Mouse (Mus musculus): Measurements from ENCODE around the gene Uvrag. TPM values are rescaled to one million over a fixed set of nuclear protein-coding genes. Genes with fewer than 3 reads are reported as not detected.

Gene Uvrag
- total RNA-seq, 2 experiments from 2014 or later, result 28.2 to 28.3 TPM

- intact Hi-C loops (cut with DNase I), result loop anchor here (1.0 to 2.0 kb wide), 2 partner anchors 95 to 236 kb away; no protein-coding TSS in a partner anchor
- peak; percentile 67 to 68 for DNase-seq
Measured at GRCm38 (mm10) chr7:98838729-98839141, 302.2 kb downstream of the Uvrag start.

GRCm38 (mm10) chr7:98837901-98838300, 303.0 kb downstream of the Uvrag start:
- intact Hi-C loops (cut with DNase I), result loop anchor here (1.0 to 2.0 kb wide), 3 partner anchors 59 to 237 kb away; no protein-coding TSS in a partner anchor
- DNase-seq, result peak; percentile 87 to 92

GRCm38 (mm10) chr7:98836646-98837045, 304.3 kb downstream of the Uvrag start:
- DNase-seq, result peak; percentile 80 to 89
- intact Hi-C loops (cut with DNase I), result loop anchor here (2.0 kb wide), 1 partner anchor 58 kb away; no protein-coding TSS in a partner anchor

- intact Hi-C loops (cut with DNase I), result loop anchor here (2.0 kb wide), 1 partner anchor 57 kb away; no protein-coding TSS in a partner anchor
- DNase-seq, result peak; percentile 27 to 37
Measured at GRCm38 (mm10) chr7:98835519-98836441, 305.2 kb downstream of the Uvrag start.

Other genes with a start within 250 kb of the Uvrag start
- gene Dgat2, start 41.6 kb upstream of the Uvrag start, total RNA-seq (2021), result 100 to 1,000 TPM; 256 to 300 TPM
- not detected for gene Mogat2, start 97.5 kb upstream of the Uvrag start, total RNA-seq (2021)
- gene Map6, start 126.3 kb upstream of the Uvrag start, total RNA-seq (2021), result 1 to 10 TPM; 3.0 to 4.3 TPM
- 100 to 1,000 TPM; 387 to 469 TPM for gene Serpinh1, start 212.1 kb upstream of the Uvrag start, total RNA-seq (2021)
- 10 to 100 TPM; 32.8 to 33.0 TPM for gene Gdpd5, start 240.3 kb upstream of the Uvrag start, total RNA-seq (2021)

Data from heart, postnatal 14 days (tissue).